Mouse (Mus musculus) C2C12 (cell line): Measurements from ENCODE around the gene Ttc12. TPM values are rescaled to one million over a fixed set of nuclear protein-coding genes. Genes with fewer than 3 reads are reported as not detected.
A peak's percentile ranks its signal among the peaks of the same experiment; 100 is the strongest.

Experiments
- H3K27me3 ChIP-seq: one replicate; pipeline ENCODE4 v1.6.1; 2011; ENCODE audit not compliant: control insufficient read depth, insufficient read depth, insufficient read length
- H3K36me3 ChIP-seq: one replicate; pipeline ENCODE4 v1.6.1; 2011; ENCODE audit not compliant: control insufficient read depth, insufficient read depth
- H3K4me3 ChIP-seq: one replicate; pipeline ENCODE4 v1.5.1; 2011; ENCODE audit warnings: mild to moderate bottlenecking, control low read depth; ENCODE audit not compliant: poor library complexity, insufficient read depth, severe bottlenecking
- H3K79me2 ChIP-seq: one replicate; pipeline ENCODE4 v1.6.1; 2011; ENCODE audit not compliant: control insufficient read depth, insufficient read depth
- H3K79me3 ChIP-seq: one replicate; pipeline ENCODE4 v1.6.1; 2011; ENCODE audit warnings: low read depth, control low read depth
- H3ac ChIP-seq: one replicate; pipeline ENCODE3; 2011; ENCODE audit warnings: low read depth; ENCODE audit not compliant: control insufficient read depth, insufficient read length
- CEBPB ChIP-seq: IDR thresholded peaks from one replicate; pipeline ENCODE4 v1.6.1; 2011; ENCODE audit warnings: low read depth, mild to moderate bottlenecking, control low read depth, moderate library complexity
- CTCF ChIP-seq: IDR thresholded peaks from one replicate; pipeline ENCODE4 v1.5.1; 2011; ENCODE audit not compliant: control insufficient read depth, insufficient read depth, insufficient read length
- FOSL1 ChIP-seq: IDR thresholded peaks from one replicate; pipeline ENCODE4 v1.8.0; 2011; ENCODE audit warnings: mild to moderate bottlenecking, low read length; ENCODE audit not compliant: poor library complexity, insufficient read depth, severe bottlenecking
- MAX ChIP-seq: IDR thresholded peaks from one replicate; pipeline ENCODE4 v1.6.1; 2011; ENCODE audit warnings: mild to moderate bottlenecking, control low read depth
- MYOD1 ChIP-seq: IDR thresholded peaks from one replicate; pipeline ENCODE4 v1.6.1; 2011; ENCODE audit warnings: low read depth; ENCODE audit not compliant: control insufficient read depth, insufficient read length
- MYOG ChIP-seq: IDR thresholded peaks from one replicate; pipeline ENCODE4 v1.6.1; 2011; ENCODE audit not compliant: control insufficient read depth, insufficient read length; ENCODE audit errors: extremely low read depth
- USF1 ChIP-seq: IDR thresholded peaks from one replicate; pipeline ENCODE4 v1.6.1; 2011; ENCODE audit warnings: low read depth, mild to moderate bottlenecking, control low read depth, moderate library complexity
- polyA plus RNA-seq: library from polyadenylated mRNA; unstranded; fragments of >200 nt; fragmentation: generic; extraction: Trizol; gene quantifications from one replicate; pipeline ENCODE4 v1.2.1, GENCODE M21; 2012; ENCODE audit warnings: missing spikeins

Gene Ttc12
- polyA plus RNA-seq, 1 experiment: 2.4 TPM

DNA sequence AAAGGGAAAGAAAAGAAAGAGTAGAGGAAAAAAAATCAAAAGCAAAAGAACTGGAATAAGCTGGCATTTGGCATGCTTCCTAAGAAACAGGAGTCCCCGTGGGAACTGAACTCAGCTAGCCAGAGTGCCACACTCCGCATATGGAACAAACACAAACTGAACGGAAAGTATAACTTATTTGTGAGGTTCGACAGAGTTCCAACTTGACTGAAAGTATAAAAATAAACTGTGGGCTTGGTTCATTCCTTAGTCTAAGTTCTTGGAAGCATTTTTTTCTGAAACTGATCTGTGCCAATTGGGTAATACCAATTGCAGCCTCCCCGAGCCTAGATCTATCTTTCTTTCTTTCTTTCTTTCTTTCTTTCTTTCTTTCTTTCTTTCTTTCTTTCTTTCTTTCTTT, 18.6 kb upstream of the Ttc12 start:
- Histone ChIP-seq H3K36me3 (no peaks in the 10 kb centered on the region), H3ac (no peak overlapping the region), H3K79me3 (no peaks in the 10 kb centered on the region), H3K27me3 (no peaks in the 10 kb centered on the region), H3K4me3 (no peak overlapping the region), H3K79me2 (no peaks in the 10 kb centered on the region)
- TF ChIP-seq MAX: no peak
- no peak for TF ChIP-seq USF1
- no peak for TF ChIP-seq FOSL1
- no peak for TF ChIP-seq MYOD1
- no peak for TF ChIP-seq MYOG
- no peak for TF ChIP-seq CTCF
- no peak for TF ChIP-seq CEBPB

DNA sequence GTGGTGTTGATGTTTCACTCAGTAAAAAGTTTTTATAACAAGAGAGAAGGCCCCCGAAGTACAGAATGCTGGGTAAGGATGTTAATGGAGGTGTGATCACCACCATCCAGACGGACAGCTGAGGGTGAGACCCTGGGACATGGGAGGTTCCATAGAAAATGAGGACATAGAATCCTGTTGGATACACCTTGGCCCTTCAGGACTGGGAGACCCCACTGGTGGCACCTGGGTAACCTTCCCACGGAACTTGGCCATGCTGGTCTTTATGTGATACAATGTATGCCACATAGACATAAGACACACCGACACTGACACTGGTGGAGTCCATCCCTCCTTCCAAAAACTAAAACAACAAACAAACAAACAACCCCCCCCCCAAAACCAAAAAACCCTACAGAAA, 16.2 kb upstream of the Ttc12 start:
- H3K36me3 ChIP-seq: no peaks in the 10 kb centered on the region
- H3ac ChIP-seq: no peak overlapping the region
- no peaks in the 10 kb centered on the region for H3K79me3 ChIP-seq
- H3K79me2 ChIP-seq: no peaks in the 10 kb centered on the region
- H3K4me3 ChIP-seq: no peak overlapping the region
- TF ChIP-seq FOSL1: no peak
- TF ChIP-seq USF1: no peak
- TF ChIP-seq MYOD1: no peak
- TF ChIP-seq CTCF: no peak
- TF ChIP-seq CEBPB: no peak
- no peak for TF ChIP-seq MAX
- TF ChIP-seq MYOG: no peak
- no peaks in the 10 kb centered on the region for H3K27me3 ChIP-seq

DNA sequence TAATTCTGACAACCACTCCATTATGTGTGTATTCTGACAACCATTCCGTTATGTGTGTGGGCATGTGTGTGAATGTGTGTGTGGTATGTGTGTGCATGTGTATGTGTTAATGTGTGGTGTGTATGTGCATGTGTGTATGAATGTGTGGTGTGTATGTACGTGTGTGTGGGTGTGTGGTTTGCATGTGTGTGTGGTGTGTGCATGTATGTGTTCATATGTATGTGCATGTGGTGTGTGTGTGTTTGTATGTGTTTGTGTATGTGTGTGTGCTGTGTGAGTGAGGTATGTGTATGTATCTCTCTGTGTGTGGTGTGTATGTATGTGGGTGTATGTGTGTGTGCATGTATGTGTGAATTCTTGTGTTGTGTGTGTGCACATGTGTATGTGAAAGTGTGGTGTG, 13.9 kb upstream of the Ttc12 start:
- TF ChIP-seq CTCF (no peak), MYOD1 (no peak), FOSL1 (no peak), MYOG (no peak), CEBPB (no peak), USF1 (no peak), MAX (no peak)
- H3K27me3 ChIP-seq: no peaks in the 10 kb centered on the region
- H3K4me3 ChIP-seq: no peak overlapping the region

DNA sequence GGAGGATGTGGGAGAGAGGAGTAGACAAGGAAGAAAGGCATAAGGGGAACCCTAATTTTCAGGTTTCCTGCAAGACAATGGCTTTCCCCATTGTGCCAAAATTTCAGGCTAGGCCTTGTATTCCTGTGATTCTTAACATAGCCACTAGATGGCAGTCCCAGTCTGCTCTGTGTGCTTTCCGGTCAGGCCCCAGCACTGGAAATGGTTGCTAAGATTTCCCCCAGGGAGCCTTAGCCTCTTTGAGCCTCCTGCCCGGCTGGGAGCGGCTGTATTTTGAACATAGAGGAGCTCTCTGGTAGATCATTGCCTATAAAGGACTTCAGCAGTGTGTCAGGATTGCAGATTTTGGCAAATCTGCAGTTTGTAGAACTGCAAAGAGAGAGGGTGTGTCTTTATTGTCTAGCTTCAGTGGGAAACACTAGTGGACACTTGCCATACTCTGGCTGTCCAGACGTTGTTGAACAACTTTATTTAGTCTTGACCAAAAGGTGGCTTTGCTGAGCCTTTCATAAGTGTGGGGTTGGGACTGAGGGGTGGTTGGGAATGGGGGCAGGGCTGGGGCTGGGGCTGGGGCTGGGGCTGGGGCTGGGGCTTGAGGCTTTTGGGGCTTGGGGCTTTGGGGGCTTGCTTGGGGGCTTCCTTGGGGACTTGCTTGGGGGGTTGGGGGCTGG, 8.1 kb upstream of the Ttc12 start:
- no peaks in the 10 kb centered on the region for H3K27me3 ChIP-seq
- H3K36me3 ChIP-seq: no peaks in the 10 kb centered on the region
- H3ac ChIP-seq: no peak overlapping the region
- TF ChIP-seq MYOD1 (no peak), CTCF (peak; percentile 71)
- no peak overlapping the region for H3K4me3 ChIP-seq
- no peaks in the 10 kb centered on the region for H3K79me2 ChIP-seq
- no peaks in the 10 kb centered on the region for H3K79me3 ChIP-seq

More for the DNA sequence above, 13.9 kb upstream of the Ttc12 start:
- H3ac ChIP-seq: no peak overlapping the region
- H3K79me3 ChIP-seq: no peaks in the 10 kb centered on the region
- H3K36me3 ChIP-seq: no peaks in the 10 kb centered on the region
- no peaks in the 10 kb centered on the region for H3K79me2 ChIP-seq

DNA sequence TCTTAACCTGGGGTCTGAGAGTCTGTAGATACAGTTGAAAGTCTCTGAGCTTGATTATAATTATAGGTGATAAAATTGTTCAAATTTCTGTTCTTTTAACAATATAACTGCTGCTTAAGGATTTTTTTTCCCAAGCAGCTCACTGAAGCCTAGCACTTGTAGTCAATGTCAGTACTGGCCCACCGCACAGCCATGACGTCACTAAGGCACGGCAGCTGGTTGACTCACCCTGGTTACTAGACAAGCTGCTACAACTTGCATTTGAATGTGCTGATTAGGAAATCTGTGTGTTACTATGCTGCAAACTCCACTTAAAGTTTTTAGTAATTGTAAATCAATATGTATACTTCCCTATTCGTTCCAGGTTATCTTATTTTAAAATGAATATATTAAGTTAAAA, 4.6 kb upstream of the Ttc12 start:
- Histone ChIP-seq H3K4me3 (no peak overlapping the region), H3K79me2 (no peaks in the 10 kb centered on the region), H3ac (no peak overlapping the region), H3K36me3 (no peaks in the 10 kb centered on the region), H3K27me3 (no peaks in the 10 kb centered on the region), H3K79me3 (no peaks in the 10 kb centered on the region)
- TF ChIP-seq MYOD1 (no peak), CEBPB (no peak), MYOG (no peak), USF1 (no peak), MAX (no peak), FOSL1 (no peak), CTCF (no peak)
